Mouse (Mus musculus) liver, adult (tissue): ENCODE data around the gene Slc25a53.

Experiments used
- GATA4 ChIP-seq: IDR thresholded peaks from 2 replicates; pipeline ENCODE4 v1.6.1; 2014; ENCODE audit warnings: mild to moderate bottlenecking, low read length; ENCODE audit not compliant: insufficient replicate concordance

The Slc25a53 gene

DNA sequence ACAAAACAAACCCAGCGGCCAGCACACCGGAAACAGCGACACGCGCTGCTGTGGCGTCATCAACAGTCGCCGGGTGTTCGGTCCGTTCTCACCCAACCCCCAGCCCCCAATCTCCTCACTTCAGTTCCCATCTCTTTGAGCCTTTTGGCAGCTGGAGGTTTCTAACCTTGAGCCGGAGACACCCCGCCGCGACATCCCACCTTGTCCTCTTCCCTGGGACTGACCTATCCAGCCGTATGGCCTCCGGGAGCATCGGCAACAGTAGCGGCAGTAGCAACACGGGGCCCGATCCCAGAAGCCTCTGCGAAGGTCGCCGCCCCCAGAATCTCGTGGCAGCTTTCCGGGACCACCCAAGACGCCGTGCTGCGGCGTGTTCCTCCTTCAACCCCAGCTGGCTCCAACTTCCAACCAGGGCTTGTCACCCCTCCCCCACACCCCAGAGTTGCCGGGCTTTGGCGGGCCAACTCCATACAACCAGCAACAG is at the start of gene Slc25a53:
Slc25a53 (minus strand) TSS at position 303 of the 484 bp plus-strand sequence.
- TF ChIP-seq GATA4: no peak; the same call in 1 of the 2 replicates

DNA sequence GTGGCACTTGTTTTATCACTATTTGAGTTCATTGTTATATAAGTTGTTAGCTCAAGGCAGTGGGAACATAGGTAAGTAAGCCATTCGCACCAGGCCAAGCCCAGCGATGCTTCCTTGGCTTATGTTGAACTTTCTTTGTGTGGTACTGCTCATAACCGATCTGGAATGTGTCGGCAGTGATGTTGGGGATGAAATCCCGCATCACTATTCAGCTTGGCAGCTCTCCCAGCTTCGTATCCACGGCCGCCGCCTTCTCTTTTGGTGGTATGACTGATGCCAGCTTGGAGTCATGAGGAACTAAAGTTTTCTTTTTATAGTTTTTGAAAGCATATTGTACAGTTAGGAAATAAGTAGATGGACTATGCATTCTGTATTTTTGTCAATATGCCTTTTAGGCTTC is 25.1 kb upstream of the Slc25a53 start:
- no peak for TF ChIP-seq GATA4

DNA sequence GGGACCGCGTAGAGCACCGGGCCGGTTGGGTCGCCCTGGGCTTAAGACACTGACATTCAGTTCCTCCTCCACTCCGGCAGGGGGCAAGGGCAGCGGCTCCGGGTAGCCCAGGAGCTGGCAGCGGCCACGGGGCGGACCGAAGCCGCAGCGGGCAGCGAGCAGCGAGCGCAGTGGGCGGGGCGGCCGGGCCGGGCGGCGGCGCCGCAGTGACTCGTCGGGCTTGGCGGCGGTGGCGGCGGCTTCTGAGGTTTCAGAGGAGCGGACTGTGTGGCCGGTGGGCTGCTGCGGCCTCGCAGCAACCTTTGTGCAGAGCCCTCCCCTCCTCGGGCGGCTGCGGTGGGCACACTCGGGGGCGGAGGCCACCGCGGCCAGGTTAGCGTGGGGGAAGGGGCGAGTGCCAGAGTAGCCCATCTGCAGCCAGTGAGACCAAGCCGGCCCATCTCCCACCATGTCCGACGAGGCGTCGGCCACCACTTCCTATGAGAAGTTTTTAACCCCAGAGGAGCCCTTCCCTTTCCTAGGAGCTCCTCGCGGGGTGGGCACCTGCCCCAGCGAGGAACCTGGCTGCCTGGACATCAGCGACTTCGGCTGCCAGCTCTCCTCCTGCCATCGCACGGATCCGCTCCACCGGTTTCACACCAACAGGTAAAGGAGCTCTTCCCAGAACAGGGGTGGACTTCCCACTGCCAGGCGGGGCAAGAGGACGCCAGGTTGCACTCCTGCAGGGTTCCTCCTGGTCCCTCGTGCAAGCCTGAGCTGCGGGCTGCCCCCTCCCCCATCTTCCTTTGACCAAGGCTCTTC is 11.5 kb upstream of the Slc25a53 start, which contains the start of gene Fam199x:
Fam199x (plus strand) TSS at position 170 of the 801 bp plus-strand sequence.
- TF ChIP-seq GATA4: no peak

DNA sequence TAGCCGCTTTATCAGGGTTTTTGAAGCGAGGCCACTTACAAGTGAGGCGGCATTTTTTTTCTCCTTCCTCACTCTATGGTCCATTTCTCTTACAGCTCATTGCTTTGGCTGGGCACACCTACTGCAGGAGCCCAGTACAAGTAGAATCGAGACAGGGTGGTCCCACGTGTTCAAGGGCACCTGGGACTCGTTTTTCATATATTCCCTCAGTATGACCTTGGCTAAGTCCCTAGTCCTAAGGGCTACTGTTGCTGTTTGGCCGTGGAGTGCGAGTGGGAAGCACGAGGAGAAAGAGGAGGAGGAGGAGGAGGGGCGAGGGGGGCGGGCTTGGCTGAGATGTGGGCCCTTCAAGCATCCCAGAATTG is 10.9 kb upstream of the Slc25a53 start:
- no peak for TF ChIP-seq GATA4

DNA sequence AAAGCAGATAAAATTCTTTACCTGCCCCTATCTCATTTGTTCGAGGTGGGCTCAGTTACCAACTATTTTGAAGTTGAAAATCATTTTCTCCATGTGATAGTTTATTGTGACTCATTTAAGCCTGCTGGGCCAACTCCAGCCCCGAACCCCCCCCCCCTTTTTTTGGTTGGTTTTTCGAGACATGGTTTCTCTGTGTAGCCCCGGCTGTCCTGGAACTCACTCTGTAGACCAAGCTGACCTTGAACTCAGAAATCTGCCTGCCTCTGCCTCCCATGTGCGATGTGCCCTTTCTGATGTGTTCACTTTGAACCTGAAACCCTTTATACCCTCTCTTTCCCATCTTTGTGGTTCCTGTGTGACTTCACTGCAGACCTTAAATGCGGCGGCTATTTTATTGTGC is 400 bp upstream of the Slc25a53 start:
- no peak for TF ChIP-seq GATA4

DNA sequence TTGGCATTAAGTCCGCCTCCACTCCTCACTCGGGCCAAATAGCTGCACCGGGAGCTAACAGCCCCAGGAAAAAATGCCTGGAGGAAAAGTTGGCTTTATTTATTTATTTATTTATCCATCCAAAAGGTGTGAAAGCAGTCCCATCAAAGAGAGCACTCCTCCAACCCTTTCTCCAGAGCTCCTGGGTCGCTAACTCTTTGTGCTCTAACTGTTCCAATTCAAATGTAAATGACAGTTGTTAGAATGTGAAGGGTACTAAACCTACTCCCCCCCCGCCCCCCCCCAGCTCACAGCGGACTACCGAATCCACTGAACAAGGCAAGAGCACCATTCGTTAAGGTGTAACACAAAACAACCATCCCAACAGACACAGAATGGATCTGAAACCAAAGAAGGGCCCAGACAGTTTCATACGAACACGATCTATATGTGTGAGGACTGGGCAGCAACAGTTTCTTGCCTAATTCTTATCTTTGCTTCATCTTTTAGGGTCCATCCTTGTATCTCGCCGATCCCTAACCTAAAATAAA is 567 bp downstream of the Slc25a53 start:
- no peak; the same call in 1 of the 2 replicates for TF ChIP-seq GATA4

DNA sequence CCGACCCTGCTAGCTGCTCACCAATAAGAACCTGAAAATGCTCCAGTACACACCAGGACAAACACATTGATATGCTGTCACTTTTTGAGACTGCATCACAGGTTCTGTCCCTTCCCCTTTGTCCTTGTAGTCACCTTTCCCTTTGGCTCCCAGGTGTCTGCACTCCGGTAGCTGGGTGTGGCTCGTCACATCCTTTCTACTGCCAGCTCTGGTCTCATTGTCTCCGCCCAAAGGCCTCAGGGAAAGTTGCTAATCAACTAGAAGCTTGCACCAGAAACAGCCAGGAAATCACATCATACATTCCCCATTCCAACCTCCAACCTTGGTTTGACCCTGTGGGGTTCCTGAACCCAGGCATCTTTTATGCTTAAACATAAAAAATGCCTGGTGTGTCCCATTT is 3.8 kb downstream of the Slc25a53 start:
- TF ChIP-seq GATA4: no peak

DNA sequence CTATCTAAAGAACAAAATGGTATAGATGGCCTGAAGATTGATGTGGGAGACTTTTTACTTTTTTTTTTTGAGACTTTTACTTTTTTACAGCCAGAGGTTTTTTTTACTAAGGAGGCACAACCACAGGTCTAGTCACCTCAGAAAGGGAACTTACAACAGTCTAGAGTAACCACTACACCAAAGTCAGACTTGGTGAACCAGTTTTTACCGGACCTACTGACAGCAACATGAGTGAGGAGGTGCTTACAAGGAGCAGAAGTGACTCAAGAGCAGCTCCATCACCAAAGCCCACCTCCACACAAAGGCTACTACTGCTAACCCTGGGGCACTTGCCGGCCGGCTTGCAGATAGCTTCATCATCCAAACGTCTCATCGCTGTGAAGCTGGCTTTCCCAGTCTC is 6.4 kb downstream of the Slc25a53 start:
- no peak for TF ChIP-seq GATA4

DNA sequence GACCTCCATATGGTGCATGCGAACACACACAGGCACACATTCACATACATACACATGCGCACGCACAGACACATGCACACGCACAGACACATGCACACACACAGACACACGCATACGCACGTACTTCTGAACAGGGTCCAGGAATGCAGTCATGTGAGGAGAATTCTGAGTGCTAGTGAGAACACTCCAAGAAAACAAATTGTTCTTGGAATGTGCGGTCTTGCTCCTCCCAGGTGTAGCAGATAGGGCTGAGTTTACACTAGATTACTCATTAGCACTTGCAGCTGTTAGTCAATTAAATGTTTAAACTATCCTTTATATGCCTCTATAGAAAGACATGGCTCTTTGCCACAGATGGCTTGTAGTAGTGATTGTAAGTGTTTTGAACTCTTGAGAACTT is 7.2 kb downstream of the Slc25a53 start:
- no peak for TF ChIP-seq GATA4

DNA sequence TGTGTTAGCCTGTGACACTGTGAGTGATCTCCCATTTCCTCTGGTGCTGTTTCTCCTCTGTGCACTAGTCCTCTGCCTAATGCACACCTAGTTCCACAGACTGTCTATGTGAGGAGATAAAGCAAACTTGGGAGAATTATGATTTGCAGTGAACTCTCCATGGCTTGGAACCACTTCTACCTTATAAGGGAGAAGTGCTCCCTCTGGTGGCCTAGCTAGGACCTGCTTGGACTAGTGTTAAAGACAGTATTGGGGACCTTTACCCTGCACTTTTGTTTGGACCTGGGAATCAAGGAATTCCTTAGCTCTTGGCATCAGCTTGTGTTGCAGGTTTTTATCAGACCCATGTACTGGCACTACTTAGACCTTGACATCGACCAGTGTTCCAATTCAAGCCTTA is 18.8 kb downstream of the Slc25a53 start:
- TF ChIP-seq GATA4: no peak

DNA sequence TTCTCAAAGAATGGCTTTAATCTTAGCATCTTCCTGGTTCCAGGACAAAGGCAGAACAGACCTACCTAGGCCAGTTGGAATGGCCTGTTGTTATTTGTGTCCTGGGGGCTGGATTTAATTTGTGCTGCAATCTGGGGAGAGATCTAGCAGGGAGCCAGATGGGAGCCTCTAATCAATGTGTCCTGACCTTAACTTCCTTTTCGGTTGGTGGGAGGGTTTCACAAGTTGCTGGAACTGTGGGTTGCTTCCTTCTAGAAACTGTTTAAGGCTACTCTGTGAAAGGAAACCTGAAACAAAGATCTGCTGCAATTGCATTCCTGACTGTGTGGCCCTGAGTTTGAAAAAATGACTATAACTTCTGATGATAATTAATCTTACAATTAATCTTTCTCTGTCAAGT is 20.4 kb downstream of the Slc25a53 start:
- no peak for TF ChIP-seq GATA4

DNA sequence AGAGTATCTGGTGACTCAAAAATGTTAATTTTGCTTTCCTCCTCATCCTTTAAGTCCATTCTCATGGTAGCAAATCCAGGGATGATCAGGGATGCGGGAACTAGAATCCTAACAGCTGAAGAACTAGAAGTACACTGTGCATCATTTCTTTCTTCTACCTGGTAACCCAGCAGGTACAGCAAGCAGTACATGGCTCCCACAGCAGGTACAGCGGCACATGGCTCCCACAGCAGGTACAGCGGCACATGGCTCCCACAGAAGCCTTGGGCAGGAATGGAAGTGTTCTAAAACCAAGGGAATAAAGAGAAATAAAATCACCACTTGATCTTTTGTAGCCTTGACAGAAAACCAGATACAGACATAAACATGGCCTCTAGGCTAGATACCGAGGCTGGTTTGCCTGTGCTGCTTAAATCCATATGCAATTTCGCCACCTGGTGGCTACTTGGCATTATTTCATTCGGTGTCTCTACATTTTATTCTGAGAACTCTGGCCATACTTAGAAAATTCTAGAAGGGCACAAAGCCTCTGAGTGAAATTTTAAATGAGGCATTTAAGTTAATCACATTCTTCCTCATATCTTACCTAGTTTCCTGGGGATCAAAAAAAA is 22.9 kb downstream of the Slc25a53 start:
- TF ChIP-seq GATA4: no peak

DNA sequence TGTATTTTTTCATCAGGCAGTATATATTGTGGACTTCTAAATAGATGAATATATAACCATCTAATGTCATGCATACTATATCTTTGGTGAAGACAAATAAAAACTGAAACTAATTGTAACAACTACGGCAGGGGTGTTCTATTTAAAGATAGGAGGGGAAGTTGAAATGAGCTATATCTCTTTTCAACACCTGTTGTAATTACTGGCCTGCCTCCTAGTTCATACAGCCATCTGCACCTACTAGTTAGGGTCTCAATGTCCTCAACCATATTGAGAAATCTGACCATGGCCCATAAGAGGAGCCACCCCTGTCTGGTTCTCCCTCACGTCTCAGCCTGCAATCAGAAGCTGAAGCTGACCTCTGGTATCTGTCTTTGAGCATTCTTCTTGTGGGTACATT is 41.8 kb downstream of the Slc25a53 start:
- no peak for TF ChIP-seq GATA4

DNA sequence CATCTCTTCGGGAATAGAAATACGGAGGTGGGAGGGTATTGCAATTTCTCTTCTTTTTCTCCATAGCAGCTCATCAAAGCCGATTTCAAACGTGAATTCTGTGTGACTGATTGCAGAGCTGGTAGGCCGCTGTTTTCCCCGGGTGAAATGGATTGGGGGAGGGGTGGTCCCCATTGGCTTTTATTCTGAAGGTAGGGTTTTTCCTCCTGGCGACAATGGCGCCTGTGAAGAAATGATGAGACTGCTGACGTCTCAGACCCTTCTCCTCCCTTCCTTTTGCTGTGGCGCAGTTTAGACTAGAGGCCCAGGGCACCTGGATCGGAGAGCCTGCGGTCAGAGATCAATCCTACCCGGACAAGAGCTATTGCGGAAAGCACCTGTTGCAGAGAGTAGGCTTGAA is 44.5 kb downstream of the Slc25a53 start:
- no peak for TF ChIP-seq GATA4

DNA sequence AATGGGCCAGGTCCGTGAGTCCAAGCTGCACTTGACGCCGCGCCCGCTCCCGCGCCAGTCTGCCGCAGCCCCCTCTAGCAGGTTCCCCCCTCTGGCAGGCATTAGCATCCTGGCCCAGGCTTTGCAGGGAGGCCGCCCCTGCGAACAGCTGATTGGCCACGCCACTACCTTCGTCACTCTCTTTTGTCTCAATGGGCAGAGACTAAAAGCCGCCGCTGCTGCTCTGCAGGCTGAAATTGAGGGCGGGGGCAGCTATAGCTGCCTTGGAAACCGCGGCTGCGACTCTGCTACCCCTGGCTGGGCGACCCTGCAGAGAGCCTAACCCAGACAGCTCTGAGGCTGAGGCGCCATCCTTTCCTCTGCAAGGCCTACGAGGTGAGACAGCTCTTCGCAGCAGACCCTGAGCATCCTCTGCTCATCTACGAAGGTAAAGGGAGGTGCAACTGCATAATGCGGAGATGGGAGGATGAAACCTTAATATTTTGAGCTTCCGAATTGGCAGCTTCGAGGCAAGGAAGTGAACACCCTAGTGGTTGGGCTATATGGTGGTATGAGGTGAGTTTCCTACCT is 45.0 kb downstream of the Slc25a53 start, which contains the start of gene Zcchc18:
Zcchc18 (plus strand) TSS at position 178 of the 570 bp plus-strand sequence.
- TF ChIP-seq GATA4: no peak

DNA sequence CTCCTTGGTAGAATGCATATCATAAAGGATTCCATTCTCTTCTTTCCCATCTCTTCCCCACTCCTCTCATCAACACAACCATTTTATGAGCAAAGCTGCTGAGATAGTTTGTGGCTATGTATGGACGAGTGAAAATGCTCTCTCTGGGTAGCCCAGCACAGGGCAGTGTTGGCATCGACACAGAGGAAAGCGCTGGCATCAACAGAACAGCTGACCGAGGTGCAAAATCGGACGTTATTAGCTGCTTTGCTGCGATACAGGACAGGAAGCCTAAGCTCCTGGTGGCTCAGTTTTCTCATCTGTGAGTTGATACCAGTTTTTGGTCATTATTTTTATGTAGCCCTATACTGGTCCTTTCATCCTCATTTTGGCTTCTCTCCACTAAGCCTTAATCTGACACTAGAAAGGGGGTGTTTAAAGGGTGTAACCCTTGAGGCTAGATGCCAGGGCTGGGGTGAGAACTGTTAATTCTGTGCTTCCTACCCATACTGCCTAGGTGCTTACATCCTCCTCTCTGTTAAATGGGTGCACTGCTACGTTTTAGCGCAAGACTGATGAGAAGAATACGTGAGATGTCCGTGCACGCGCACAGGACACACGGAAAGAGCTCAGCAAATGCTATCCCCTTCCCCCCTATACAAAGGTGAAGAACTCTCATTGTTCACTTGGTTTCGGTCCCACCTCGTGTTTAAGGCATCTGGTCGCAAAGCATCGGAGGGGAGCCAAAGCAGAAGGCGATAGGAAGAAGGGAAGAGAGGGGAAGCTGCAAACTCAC is 45.7 kb downstream of the Slc25a53 start:
- no peak for TF ChIP-seq GATA4

DNA sequence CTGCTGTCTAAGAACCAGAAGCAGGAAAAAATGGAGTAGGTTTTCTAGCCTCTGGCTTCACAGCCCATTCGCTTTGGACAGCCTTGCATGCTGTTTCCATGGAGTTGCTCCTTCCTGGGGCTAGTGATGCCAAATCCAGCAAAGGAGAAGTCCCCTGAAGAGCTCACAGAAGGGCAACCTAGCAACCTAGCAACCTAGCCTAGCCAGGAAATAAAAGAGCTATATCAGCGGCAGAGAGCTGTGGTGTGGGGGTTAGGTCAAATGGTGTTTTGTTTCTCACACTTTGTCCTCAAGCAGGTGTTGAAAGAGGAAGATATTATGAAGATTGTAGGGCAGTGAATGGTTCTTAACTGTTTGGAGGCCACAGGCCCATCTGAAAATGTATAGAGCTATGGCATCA is 46.8 kb downstream of the Slc25a53 start:
- no peak for TF ChIP-seq GATA4
